Mouse (Mus musculus) midbrain, embryonic 16.5 days (tissue): Measurements from ENCODE around the gene Ssbp3. TPM values are rescaled to one million over a fixed set of nuclear protein-coding genes. Genes with fewer than 3 reads are reported as not detected.

Source experiments
- ATAC-seq: fragments of 200-750 bp; cut with Nextera tagmentation; 2 replicates; pipeline ENCODE4 v1.8.0; 2017; ENCODE audit warnings: moderate TSS enrichment
- H3K27ac ChIP-seq: fragments of 300-500 bp; sonication (generic); 2 replicates; pipeline ENCODE4 v1.5.1; 2014; ENCODE audit warnings: mild to moderate bottlenecking, low read length, mixed read lengths
- H3K27me3 ChIP-seq: fragments of 300-500 bp; sonication (generic); 2 replicates; pipeline ENCODE4 v1.6.1; 2014; ENCODE audit warnings: low read depth, low read length, mixed read lengths; ENCODE audit not compliant: control insufficient read depth, insufficient read depth
- H3K36me3 ChIP-seq: fragments of 300-500 bp; sonication (generic); 2 replicates; pipeline ENCODE4 v1.6.1; 2014; ENCODE audit warnings: mild to moderate bottlenecking, low read length, moderate library complexity, mixed read lengths; ENCODE audit not compliant: control insufficient read depth, insufficient read depth
- H3K4me1 ChIP-seq: fragments of 300-500 bp; sonication (generic); 2 replicates; pipeline ENCODE4 v1.6.1; 2014; ENCODE audit warnings: mild to moderate bottlenecking, low read length, mixed read lengths; ENCODE audit not compliant: control insufficient read depth, insufficient read depth
- H3K4me2 ChIP-seq: fragments of 300-500 bp; sonication (generic); 2 replicates; pipeline ENCODE4 v1.6.1; 2014; ENCODE audit warnings: mild to moderate bottlenecking, low read length, mixed read lengths
- H3K4me3 ChIP-seq: fragments of 300-500 bp; sonication (generic); 2 replicates; pipeline ENCODE4 v1.5.1; 2014; ENCODE audit warnings: low read depth, mild to moderate bottlenecking, low read length, moderate library complexity, mixed read lengths
- H3K9ac ChIP-seq: fragments of 300-500 bp; sonication (generic); 2 replicates; pipeline ENCODE4 v1.6.1; 2014; ENCODE audit warnings: low read depth, low read length, mixed read lengths
- H3K9me3 ChIP-seq: fragments of 300-500 bp; sonication (generic); replicated peaks from 2 replicates; pipeline ENCODE4 v1.6.1; 2014; ENCODE audit warnings: mild to moderate bottlenecking, low read length, mixed read lengths; ENCODE audit not compliant: control insufficient read depth, poor library complexity, severe bottlenecking
- WGBS: fragments of 180-500 bp; shearing (Covaris S2); extraction: QIAGEN DNeasy Blood & Tissue Kit; methylation state at CpG from one replicate; pipeline ENCODE4 v1.1.7; 2014; 5-methylcytosine and 5-hydroxymethylcytosine counted together
- polyA plus RNA-seq: library from polyadenylated mRNA; unstranded; fragments of >200 nt; fragmentation: Nextera tagmentation; extraction: Ambion mirVana; gene quantifications from 2 replicates; pipeline ENCODE4 v1.2.1, GENCODE M21; 2015

Ssbp3 gene
- polyA plus RNA-seq, 1 experiment from 2014 or later: 129 TPM

DNA sequence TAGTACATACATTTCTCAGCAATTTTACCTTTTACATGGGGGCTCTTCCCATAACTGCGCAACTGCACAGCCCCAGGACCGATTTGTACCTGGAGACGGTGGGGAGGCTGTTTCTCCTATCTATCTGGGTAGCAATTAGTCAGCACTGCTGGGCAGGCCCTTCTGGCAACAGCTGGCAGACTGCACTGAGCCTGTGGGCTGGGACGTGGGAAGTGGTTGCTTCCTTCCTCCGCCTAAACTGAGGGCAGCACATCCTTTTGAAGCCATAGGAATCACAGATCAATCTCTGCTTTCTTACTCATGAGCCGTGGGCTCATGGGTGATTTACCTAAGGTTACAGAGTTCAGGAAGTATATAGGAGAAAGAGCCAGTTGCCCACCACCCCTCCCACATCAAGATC is 148.3 kb downstream of the Ssbp3 start:
- Histone ChIP-seq H3K4me1 (no peaks in the 10 kb centered on the region), H3K4me2 (no peak overlapping the region), H3K27ac (no peak overlapping the region), H3K4me3 (no peak overlapping the region), H3K9ac (no peak overlapping the region), H3K9me3 (no peaks in the 10 kb centered on the region), H3K36me3 (peaks cover 16% of the 10 kb centered on the region), H3K27me3 (no peaks in the 10 kb centered on the region)
- 89% methylated on average over 6 of the region's 6 CpGs for WGBS
- ATAC-seq: no peak

DNA sequence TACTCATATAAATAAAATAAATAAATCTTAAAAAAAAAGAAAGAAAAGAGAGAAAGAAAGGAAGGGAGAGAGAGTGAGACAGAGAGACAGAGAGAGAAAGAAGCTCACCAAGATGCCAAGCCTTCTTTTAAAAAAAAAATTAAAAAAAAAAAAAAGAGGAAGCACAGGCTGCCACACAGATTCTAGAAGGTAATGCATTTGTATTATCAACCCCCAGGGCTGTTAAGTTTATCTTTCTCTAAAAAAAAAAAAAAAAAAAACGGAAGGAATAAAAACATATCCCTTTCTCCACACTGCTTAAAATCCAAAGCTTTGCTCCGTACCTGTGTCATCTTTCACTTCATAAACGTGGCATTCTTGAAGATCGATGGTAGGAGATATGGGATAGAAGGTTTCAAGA is 151.1 kb downstream of the Ssbp3 start:
- H3K36me3 ChIP-seq: peaks cover 18% of the 10 kb centered on the region

DNA sequence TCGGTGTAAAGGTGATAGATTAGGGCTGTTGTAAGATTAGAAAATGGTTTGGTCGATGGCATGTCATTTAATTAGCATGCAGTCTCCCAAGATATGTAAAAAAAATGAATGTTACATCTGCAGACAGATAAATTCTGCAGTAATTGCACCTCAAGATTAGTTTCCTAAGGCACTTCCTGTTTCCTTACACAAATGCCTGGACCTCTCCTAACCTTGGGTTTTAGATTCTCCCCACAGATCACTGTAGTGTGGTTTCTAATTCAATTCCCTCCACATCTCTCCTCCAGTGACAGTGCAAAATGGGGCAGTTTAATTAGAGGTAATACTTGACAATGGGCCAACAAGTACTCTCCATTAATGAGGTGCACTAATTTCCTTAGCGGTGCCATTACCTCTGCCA is 152.7 kb downstream of the Ssbp3 start:
- H3K36me3 ChIP-seq: peaks cover 18% of the 10 kb centered on the region

More for the DNA sequence above, 151.1 kb downstream of the Ssbp3 start:
- no peak overlapping the region for H3K27ac ChIP-seq
- no peak overlapping the region for H3K4me3 ChIP-seq
- no peak overlapping the region for H3K9ac ChIP-seq
- H3K9me3 ChIP-seq: no peaks in the 10 kb centered on the region
- 95% methylated on average over 4 of the region's 4 CpGs for WGBS
- H3K27me3 ChIP-seq: no peaks in the 10 kb centered on the region
- H3K4me2 ChIP-seq: no peak overlapping the region
- ATAC-seq: no peak
- H3K4me1 ChIP-seq: peaks cover 8% of the 10 kb centered on the region

DNA sequence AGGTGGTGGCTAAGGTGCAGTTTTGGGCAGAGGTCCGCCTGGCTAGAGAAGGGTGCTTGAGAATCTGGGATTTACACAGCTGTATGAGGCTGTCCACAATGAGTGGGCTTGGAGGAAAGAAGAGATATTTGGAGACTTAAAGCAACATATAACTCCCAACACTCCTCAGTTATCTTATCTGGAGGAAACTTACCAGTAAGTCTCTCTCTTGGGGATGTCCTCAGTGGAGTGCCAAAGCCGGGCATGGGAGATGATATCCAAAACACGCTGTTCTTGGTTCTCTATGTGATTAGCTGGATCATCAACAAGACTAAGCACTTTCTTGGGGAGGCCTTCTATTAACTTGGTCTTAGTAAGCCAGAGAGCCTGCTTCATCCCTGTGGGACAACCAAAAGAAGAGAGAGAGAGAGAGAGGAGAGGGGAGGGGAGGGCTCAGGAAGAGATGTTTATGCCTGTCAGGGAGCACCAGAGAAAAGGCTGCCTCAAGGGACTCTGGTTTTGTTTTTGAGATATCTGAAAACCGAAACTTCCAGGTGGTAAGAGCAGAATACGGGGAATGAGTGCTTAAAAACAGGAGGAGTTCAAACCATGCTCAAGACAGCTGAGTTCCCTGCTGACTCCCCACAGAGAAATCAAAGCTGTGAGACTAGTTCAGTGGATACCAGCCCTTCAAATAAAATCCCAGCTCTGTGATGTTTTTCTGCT is 154.0 kb downstream of the Ssbp3 start:
- Histone ChIP-seq H3K9ac (no peak overlapping the region), H3K4me1 (peaks cover 13% of the 10 kb centered on the region), H3K4me3 (no peak overlapping the region), H3K9me3 (no peaks in the 10 kb centered on the region), H3K27ac (no peak overlapping the region), H3K27me3 (no peaks in the 10 kb centered on the region), H3K36me3 (peaks cover 16% of the 10 kb centered on the region), H3K4me2 (no peak overlapping the region)
- ATAC-seq: no peak
- 92% methylated on average over 5 of the region's 5 CpGs for WGBS

More for the DNA sequence above, 152.7 kb downstream of the Ssbp3 start:
- no peak overlapping the region for H3K27ac ChIP-seq
- 91% methylated on average over 3 of the region's 3 CpGs for WGBS
- ATAC-seq: no peak
- peaks cover 13% of the 10 kb centered on the region for H3K4me1 ChIP-seq
- H3K9ac ChIP-seq: no peak overlapping the region
- H3K4me3 ChIP-seq: no peak overlapping the region
- H3K9me3 ChIP-seq: no peaks in the 10 kb centered on the region
- no peak overlapping the region for H3K4me2 ChIP-seq
- no peaks in the 10 kb centered on the region for H3K27me3 ChIP-seq

DNA sequence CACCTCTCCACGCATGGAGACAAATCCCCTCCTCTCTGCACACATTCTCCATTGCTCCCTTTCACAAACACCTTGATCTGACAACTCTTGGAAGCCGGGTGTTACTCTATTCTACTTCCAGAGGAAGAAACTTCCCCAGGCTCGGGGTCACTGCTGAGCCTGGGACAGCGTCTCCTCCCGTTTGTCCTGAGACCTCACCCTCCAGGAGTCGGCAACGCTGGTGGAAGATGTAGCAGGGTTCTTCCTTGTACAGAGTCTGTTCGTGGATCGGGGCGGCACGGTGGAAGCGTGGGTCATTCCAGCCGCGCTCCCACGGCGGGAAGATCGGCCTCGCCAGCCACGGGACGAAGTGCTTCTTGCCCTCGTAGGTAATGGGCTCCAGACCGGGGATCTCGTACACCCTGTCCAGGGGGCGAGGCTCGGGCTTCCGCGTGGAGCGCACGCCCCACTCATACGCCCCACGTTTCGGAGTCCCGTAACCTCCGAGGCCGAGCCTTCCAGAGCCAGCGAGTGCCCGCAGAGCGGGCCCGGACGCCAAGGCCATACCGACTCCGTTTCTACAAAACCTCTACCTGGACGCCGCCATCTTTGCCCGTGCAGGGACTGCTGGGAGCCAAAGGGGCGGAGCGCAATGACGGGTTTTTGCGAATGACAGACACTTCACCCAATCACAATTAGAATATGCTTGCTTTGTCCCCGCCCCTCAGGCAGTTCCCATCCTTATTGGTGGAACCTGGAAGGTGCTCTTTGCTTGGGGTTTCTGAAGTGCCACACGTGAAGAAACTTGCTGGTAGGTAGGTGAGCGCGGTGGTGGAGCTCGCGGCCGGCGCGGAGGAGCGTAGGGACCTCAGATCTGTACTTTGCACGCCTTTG is 156.0 kb downstream of the Ssbp3 start, which contains the start of the genes Mrpl37 and Cyb5rl:
TSS of gene Mrpl37 (minus strand) at position 617 of the 873 bp plus-strand sequence.
TSS of gene Cyb5rl (plus strand) at position 737 of the 873 bp plus-strand sequence.
- Histone ChIP-seq H3K4me2 (peak within 1 kb of the TSS; percentile 98), H3K4me3 (peak within 1 kb of the TSS; percentile 66), H3K27me3 (no peaks in the 10 kb centered on the region), H3K4me1 (peaks cover 13% of the 10 kb centered on the region), H3K36me3 (0 out of 2 replicates have a peak, but pooled peaks cover 6% of the 10 kb centered on the region), H3K9ac (peak within 1 kb of the TSS; percentile 78), H3K27ac (peak within 1 kb of the TSS; percentile 51), H3K9me3 (no peaks in the 10 kb centered on the region)
- WGBS: under 1% methylated on average over 60 of the region's 60 CpGs
- peak; percentile 99 for ATAC-seq

DNA sequence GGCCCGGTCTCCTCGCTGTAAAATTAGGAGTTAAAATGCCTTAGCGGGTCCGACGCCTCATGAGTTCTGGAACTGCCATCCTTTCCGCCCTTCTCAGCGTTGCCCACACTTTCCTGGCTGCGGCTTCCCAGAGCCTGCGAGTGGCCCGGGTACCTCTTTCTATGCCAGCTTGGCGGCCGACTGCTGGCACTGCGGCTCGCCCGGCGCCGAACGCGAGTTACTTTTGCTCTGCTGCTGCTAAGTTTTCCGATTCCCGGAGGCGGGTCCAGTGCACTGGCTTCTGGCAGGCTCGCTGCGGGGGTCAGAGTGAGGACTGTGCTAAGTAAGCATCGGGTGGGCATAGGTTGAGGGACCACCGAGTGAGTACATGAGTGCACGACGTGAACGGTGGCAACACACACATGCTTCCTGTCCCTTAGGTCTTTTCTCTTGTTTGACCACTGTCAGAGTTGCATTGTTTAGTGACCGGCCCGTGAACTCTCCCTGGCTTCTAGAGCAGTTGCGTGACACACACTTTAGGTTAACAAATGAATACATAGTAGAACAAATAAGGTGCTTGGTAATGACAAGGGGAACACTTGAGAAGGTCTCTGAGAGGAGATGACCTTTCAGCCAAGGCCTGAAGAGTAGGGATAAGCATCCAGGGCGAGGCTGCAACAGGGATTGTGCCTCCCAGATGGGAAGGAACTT is 156.8 kb downstream of the Ssbp3 start:
- Histone ChIP-seq H3K9ac (peak overlapping the region; percentile 60), H3K36me3 (0 out of 2 replicates have a peak, but pooled peaks cover 2% of the 10 kb centered on the region), H3K4me2 (peak overlapping the region; percentile 98), H3K27ac (no peak overlapping the region), H3K4me1 (peaks cover 13% of the 10 kb centered on the region), H3K27me3 (no peaks in the 10 kb centered on the region), H3K9me3 (no peaks in the 10 kb centered on the region), H3K4me3 (peak overlapping the region; percentile 66)
- peak; percentile 60 for ATAC-seq
- WGBS: 3% methylated on average over 33 of the region's 33 CpGs

DNA sequence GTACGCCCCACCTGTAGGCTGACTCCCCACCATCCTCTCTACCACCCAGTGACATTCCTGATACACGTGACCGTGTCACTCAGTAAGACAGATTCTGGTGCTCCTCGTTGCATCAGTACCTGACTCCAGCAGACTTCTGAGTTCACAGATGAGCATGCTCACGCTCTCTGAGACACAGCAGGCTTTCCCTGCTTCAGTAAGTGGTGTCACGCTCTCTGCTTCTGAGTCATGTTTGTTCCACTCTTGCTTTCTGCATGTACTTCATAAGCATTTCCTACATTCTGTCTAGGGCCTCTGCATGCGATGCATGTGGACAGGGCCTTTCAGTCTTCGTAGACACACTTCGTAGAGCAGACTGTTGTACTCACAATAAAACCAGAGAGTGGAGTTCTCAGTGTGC is 161.8 kb downstream of the Ssbp3 start:
- Histone ChIP-seq H3K27ac (no peak overlapping the region), H3K27me3 (no peaks in the 10 kb centered on the region), H3K4me1 (peaks cover 4% of the 10 kb centered on the region; the same call in 1 of the 2 replicates), H3K4me2 (no peak overlapping the region), H3K36me3 (no peaks in the 10 kb centered on the region), H3K9ac (no peak overlapping the region), H3K4me3 (no peak overlapping the region), H3K9me3 (no peaks in the 10 kb centered on the region)
- no peak for ATAC-seq
- 78% methylated on average over 9 of the region's 9 CpGs for WGBS

DNA sequence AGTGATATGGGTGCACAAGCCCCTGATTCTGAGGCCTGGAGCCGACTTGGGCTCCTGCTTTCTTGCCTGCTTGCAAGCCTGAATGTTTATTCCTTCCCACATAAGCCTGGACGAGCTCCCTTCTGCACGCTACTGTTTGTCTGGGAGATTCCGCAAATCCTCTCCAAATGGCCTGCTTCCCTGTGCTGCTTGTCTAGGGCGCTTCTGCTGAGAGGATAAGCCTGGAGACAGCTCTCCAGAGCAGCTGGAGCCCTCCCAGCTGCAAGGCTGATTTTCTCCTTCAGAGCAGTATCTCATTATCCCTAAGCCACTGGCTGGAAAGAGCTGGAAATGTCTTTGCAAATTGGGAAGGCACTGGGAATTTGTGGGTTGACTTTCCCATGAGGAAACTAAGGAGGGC is 165.0 kb downstream of the Ssbp3 start:
- no peak overlapping the region for H3K4me2 ChIP-seq
- no peak overlapping the region for H3K4me3 ChIP-seq
- ATAC-seq: no peak
- WGBS: 31% methylated on average over 5 of the region's 5 CpGs
- H3K27ac ChIP-seq: peak overlapping the region; percentile 45; the same call in 1 of the 2 replicates
- no peaks in the 10 kb centered on the region for H3K27me3 ChIP-seq
- 0 out of 2 replicates have a peak, but pooled peaks cover 2% of the 10 kb centered on the region for H3K4me1 ChIP-seq
- no peak overlapping the region for H3K9ac ChIP-seq
- H3K9me3 ChIP-seq: no peaks in the 10 kb centered on the region
- no peaks in the 10 kb centered on the region for H3K36me3 ChIP-seq
